Mouse (Mus musculus) retina, embryonic 14.5 days (tissue): ENCODE measurements at regions not wholly inside any gene's neighbourhood (a gene's known extent, or its start where the extent isn't known, plus 50 kb on each side); places are given as distances from the start of the nearest gene placed in this dataset.
A peak's percentile ranks its signal among the peaks of the same experiment; 100 is the strongest.

Experiments used
- DNase-seq: peaks from one replicate; pipeline ENCODE4 v3.0.0-alpha.2; 2015; ENCODE audit warnings: low spot score

DNA sequence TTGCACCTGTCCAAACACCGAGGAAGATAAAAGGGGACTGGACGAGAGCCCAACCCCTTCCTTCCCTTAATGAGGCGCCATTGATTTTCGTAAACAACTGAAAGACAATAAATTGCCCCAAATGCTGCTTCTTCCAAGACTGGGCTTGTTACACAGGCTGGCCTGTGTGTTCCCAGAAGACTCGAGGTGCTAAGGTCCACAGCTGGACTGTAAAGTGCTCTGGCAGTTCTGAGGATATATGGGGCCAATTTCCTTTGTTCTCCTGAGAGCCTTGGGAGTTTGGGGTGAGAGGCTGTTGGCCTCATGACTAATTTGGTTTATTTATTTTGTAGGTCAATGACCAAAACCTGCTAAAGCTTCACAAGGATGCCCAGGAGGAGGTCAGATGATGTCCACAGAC is 377.3 kb upstream of the Prickle1 start:
- no peak for DNase-seq

DNA sequence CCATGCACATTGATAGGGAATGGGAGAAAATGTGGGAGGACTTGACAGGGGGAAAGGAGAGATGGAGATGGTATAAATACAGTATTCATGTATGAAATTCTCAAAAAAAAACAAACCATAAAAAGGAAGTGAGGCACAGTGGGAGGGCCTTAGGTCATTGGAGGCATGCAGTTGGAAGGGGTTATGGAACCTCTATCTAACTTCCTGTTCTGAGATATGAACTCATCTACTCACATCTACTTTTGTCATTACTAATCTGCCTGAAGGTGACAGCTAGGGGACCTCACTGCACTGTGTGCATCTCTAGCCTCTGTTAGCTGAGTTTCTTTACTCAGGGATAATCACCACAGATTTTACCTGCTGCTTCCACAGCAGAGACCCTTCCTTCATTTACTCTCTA is 366.3 kb upstream of the Prickle1 start:
- no peak for DNase-seq

DNA sequence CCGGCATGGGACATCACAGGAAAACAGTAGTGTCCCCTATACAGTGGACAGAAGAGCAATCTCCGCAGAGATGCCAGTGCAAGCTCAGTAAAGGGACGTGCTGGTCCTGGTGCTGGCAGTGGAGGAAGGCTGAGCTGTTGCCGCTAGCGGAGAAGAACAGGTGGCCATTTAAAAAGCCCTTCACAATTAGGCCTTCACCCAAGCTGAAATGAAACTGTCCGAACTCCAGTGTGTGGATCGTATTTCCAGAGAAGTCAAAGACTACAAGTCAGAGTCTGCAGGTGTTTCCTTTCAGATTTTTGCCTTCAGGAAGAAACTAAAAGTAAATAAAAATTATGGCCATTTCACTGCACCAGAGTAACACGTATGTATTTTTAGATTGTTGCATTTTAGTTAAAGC is 364.2 kb upstream of the Prickle1 start:
- no peak for DNase-seq

DNA sequence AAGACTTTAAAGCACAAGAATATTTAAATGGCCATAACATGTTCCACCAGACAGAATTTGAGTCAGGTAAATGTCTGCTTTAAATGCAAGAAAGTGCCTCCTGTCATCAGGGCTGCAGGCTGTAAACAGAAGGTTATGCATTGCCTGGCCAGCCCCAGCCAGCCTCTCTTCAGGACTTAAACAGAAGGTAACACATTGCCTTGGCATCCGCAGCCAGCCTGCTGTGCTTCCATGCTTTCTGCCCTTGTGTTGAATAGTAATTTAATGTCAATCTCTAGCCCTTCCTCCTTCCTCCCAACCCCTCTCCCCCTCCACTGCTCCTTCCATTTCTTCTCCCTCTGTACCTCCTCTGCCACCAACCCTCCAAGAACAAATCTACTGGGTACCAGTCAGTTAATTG is 362.4 kb upstream of the Prickle1 start:
- DNase-seq = no peak

DNA sequence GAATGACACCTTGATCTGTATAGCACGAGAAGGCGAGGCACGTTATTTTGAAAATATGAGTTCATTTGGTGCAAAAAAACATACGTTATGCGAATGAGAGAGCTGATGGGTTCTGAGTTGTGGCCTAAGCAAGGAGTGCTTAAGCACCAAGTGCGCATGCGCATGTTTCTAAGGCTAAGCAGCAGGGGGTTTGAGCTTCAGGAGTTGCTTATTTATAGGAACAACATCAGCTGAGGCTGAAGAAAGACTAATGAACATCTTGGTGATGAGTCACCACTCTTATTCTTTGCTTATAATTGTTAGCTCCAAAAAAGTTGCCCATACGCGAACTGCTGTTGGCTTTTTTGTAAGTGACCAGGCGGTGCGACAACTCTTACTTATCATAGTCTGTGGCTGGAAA is 361.1 kb upstream of the Prickle1 start:
- DNase-seq = no peak

- no peak for DNase-seq
Measured at GRCm38 (mm10) chr15:93953548-93953947, 357.9 kb upstream of the Prickle1 start.

DNA sequence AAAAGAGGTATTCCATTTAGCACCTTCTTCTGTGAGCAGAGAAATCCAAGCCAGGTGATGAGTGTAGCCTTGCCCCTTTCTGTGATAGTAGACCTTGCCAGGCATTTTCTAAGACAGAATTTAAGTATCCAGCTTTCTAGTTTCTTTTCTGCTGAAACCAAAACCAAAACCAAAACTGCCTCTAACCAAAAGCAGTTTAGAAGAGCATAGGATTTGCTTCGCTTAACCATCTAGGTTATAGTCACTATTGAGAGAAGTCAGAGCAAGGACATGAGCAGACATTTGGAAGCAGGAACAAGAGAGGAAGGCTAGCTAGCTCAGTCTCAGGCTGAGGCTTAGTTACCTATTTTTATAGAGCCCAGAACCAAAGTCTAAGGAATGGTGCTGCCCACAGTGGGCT is 354.8 kb upstream of the Prickle1 start:
- DNase-seq = no peak

- no peak for DNase-seq
Measured at GRCm38 (mm10) chr15:93948902-93949301, 353.2 kb upstream of the Prickle1 start.

DNA sequence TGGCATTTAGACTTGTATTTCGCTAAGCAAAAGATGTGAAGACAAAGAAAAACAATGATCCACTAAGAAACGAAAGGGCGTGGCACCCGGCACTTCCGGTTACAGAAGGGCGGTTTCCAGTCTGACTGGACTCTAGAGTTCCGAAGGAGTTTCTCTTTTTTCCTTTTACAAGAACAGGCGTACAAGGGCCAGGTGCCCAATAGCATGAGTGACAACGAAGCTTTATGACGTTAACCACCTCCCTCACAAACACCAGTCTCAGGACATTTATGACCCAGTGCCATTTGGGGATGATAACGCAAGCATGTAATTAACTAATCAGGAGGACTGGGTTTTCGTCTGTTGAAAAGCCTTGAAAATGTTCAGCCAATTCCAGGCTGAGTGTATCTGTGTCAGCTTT is 347.9 kb upstream of the Prickle1 start:
- no peak for DNase-seq

DNA sequence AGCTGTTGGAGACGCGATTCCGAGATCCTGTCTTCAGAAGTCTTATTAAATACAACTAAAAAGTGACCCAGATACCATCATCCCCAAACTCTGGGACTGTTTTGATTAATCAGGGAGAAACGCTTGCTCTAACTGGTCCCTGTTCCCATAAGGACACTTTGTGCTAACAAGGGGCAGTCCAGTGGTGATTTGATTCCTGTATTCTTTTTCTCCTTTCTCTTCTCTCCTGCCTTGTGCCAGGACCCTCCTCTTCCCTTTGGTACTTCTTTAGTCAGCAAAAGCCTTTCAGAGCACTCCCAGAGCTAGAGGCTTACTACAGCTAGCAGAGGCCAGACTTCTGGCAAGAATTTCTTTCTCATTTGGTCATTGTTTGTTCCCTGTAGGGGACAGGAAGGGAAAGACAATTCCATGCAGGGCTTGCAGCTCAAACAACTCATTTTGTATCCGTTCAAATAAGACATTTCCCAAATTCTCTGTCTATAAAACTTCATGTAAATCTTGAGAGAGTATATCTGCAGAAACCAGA is 337.3 kb upstream of the Prickle1 start:
- DNase-seq = no peak

DNA sequence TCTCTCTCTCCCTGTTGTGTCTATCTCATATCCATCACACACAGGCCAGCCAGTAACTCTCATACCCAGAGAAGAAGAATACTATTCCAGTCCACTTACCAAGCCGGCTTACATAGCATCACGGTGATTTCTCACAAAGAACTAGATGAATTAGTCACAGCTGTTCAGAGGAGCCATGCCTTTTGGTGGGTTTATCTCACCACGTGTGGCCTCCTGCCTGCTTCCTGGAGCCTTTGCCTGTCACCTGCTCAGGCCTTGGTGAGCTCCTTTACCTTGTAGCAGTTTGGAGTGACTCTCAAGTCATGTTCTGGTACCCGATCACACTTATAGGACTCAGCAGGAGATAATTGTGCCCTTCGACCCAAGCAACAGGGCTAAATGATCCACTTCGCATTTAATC is 331.2 kb upstream of the Prickle1 start:
- DNase-seq = no peak

GRCm38 (mm10) chr15:93926262-93926661 is 330.6 kb upstream of the Prickle1 start:
- DNase-seq = no peak

DNA sequence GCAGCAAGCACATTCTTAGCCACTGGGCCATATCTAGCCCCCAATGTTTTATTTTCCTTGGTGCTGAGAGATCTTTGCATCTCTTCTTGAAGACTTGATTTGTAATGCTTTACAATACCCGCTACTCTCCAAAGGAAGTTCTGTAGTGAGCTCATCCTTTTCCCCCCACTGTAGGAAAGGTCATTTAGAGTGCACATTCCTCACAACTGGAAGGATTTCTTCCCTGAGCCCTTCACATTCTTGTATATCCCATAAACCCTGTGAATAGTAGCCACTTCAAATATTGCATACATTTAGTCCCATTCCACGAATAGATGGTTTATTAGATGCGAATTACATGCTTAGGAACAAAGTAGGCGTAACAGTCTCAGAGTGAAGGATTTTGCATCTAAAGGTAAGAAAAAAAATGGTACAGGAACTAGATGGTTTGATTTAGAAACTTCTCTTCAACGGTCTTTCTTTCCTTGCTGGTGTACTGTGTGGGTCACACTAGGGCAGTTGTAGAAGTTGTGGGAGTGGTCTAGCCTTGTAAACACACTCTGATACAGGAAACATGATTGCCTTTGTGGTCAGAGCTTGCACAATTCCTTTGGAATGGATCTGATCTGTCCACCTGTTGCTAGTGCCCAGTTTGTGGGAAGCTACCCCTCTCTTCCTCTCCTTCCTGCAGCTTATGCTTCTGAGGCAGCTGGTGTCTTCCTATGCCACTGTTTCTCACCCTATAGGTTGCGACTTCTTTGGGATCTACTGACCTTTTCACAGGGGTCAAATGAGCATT is 326.0 kb upstream of the Prickle1 start:
- DNase-seq = no peak

DNA sequence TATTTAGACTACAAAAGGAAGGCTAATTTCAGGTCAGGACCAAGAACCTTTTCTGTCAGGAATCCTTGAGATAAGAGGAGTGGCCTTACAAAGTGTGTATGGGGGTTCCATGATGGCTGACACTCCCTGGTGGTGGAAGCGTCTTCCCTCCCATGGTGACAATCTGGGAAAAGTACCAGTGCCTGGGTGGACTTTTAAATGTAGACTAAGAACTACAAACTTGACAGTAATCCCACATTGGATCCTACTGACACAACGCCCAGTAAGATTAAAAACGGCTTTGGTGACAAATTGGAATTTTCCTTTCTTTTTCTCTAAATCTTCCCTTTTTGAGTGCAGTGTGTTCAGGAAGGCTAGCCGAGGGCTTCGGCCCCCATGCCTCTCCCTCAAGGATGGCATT is 325.3 kb upstream of the Prickle1 start:
- no peak for DNase-seq

GRCm38 (mm10) chr15:93919577-93919976 is 323.9 kb upstream of the Prickle1 start:
- no peak for DNase-seq

DNA sequence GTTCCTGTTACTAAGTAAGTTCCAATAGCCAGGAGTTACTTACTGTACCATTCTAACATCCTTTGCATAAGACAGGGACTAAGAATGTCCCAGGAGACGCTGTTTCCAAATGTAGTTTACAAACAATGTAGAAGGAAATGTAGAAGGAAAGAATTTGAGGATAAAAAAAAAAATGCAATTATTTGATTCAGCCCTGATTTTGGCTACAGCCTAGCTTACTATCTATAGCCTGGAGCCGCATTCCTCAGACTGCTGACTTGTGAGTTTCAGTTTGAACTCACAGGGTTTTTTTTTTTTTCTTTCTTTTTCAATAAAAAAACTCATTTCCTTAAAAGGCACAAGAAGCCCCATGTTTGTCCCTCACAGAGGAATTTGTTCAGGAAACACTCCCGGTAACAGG is 321.2 kb upstream of the Prickle1 start:
- DNase-seq = no peak

DNA sequence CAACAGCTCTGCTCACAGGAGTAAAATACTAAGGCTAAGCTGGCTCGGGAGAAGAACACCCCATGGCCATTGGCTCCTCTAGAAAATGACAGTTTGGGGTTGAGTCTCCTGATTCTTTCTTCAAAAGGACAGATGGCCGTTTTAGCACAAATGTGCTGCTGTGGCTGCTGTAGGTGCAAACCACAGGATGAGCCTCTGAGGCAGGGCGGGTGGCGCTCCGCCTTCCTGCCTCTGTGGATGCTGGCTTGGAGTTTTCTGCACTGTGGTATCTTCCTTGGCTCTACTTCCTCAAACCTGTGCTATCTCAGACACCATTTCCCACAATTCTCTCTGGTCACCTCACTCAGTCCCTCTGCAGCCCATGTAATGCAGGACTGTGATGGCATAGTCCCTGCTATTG is 317.8 kb upstream of the Prickle1 start:
- DNase-seq = no peak

DNA sequence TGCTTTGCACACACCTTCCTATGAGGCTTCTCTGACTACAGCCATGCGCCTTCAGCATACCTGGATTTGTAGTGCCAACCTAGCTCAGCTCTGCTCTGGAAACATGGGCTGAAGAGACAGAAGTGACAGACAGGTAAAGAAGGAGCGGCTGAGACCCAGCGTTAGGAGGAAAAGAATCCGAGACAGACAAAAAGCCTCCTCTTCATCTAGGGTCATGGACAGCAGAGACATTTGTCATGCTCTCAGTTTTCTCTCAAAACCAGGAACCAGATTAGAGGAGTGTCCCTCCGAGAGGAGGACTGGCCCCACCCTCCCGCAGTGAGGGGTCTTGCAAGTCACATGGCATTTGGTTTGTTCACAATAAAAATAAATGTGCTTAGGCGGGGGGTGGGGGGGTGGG is 317.4 kb upstream of the Prickle1 start:
- DNase-seq = no peak

DNA sequence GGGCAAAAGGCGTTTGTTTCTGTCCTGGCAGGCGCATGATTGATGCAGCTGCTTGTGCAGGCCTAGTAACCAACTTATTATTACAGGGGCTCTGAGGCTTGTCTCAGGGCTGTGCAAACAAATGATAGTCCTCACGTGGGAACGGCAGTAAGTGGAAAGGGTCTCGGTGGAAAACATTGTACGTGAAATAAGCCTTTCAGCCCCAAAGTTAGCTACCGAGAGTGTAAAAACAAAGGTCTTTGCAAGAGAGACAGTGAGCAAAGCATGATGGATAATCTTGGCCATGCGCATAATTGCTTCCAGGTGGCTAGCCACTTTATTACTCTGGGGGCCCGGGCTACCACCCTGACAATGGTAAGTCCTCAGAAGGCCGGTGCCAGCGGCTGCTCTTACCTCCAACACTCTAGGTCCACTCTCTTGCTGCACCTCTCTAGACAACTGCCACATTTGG is 315.3 kb upstream of the Prickle1 start:
- DNase-seq = peak; percentile 16

- no peak for DNase-seq
Measured at GRCm38 (mm10) chr15:93910158-93910557, 314.5 kb upstream of the Prickle1 start.

- no peak for DNase-seq
Measured at GRCm38 (mm10) chr15:93903671-93904603, 308.2 kb upstream of the Prickle1 start.

DNA sequence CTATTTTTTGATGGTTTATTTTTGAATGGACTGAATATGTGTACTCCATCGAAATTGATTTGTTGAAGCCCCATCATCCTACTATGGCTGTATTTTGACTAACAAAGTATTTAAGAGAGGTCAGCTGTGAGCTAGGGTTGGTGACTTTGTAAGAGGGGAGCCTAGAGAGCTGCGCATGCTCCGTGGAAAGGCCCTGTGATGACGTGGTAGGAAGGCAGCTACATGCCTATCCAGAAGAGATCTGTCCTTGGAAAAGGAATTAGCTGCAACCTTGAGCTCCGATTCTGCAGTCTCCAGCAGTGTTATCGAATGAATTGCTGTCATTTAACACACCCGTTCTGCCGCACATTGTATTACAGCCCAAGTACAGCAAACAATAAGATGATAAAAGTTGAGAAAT is 287.1 kb upstream of the Prickle1 start:
- no peak for DNase-seq

GRCm38 (mm10) chr15:93881276-93881675 is 285.6 kb upstream of the Prickle1 start:
- no peak for DNase-seq
